ENCODE assay signal across 31 mouse cellular contexts in genomic region chr1:98161882-98162638, GRCm38 (mm10).
DNase-seq lines count a peak whose midpoint lies in the region; ATAC-seq and TF ChIP-seq lines count a peak whose summit lies in the region.
"Had no signal": no experiment of that assay in that cellular context is flagged by ENCODE, and none has a peak within 500 bp of the region (broad histone marks: within the 10 kb centered on the region; RNA-seq: fewer than 3 reads in every experiment).

No protein-coding gene starts in this region.

- no peak for TF ChIP-seq CTCF in Patski (IDR thresholded peaks at IDR 0.05)

- H3K9me3 ChIP-seq in forebrain, embryonic 15.5 days: no peaks in the 10 kb centered on the region
- H3K9me3 ChIP-seq in forebrain, embryonic 14.5 days (replicated peaks; ENCODE audit: control insufficient read depth, low read length): no peaks in the 10 kb centered on the region
- H3K9me3 ChIP-seq: embryonic facial prominence, embryonic 13.5 days; heart, embryonic 10.5 days; heart, embryonic 13.5 days had no signal

- H3K27me3 ChIP-seq in forebrain, embryonic 15.5 days: no peaks in the 10 kb centered on the region
- no peaks in the 10 kb centered on the region for H3K27me3 ChIP-seq in forebrain, embryonic 14.5 days (replicated peaks; ENCODE audit: control insufficient read depth, insufficient read depth, low read length)
- H3K27me3 ChIP-seq in Patski: no peaks in the 10 kb centered on the region
- H3K27me3 ChIP-seq: CH12.LX; embryonic facial prominence, embryonic 13.5 days; heart, embryonic 13.5 days had no signal

- H3K36me3 ChIP-seq in forebrain, embryonic 15.5 days: no peaks in the 10 kb centered on the region
- H3K36me3 ChIP-seq in forebrain, embryonic 14.5 days (ENCODE audit: control insufficient read depth, insufficient read depth, low read length): no peaks in the 10 kb centered on the region
- H3K36me3 ChIP-seq: embryonic facial prominence, embryonic 13.5 days; G1E; heart, embryonic 10.5 days; heart, embryonic 13.5 days had no signal

- no peak overlapping the region for H3K4me3 ChIP-seq in forebrain, embryonic 15.5 days
- H3K4me3 ChIP-seq in forebrain, embryonic 14.5 days (ENCODE audit: low read depth, low read length): no peak overlapping the region
- H3K4me3 ChIP-seq: embryonic facial prominence, embryonic 13.5 days; erythroblast, embryonic 14.5 days; heart, adult 2 months; heart, embryonic 10.5 days; heart, embryonic 13.5 days had no signal

- ATAC-seq in forebrain, embryonic 15.5 days (replicated peaks): peak; percentile 67; the same call in 1 of the 2 replicates
- ATAC-seq in forebrain, embryonic 14.5 days: no peak
- ATAC-seq in frontal cortex, adult (ENCODE audit: low TSS enrichment): peak; percentile 90
- ATAC-seq in Patski: peak; percentile 35
- ATAC-seq: activated CD4-positive, CD25-positive, alpha-beta regulatory T cell, adult 4 months; hindbrain, postnatal 0 days; inflammation-experienced regulatory T-cells, adult 6 months; intestine, embryonic 16.5 days had no signal

- H3K9ac ChIP-seq in forebrain, embryonic 15.5 days (replicated peaks): no peak overlapping the region
- no peak overlapping the region for H3K9ac ChIP-seq in forebrain, embryonic 14.5 days (ENCODE audit: low read length)
- H3K9ac ChIP-seq: embryonic facial prominence, embryonic 13.5 days; heart, embryonic 13.5 days; hindbrain, embryonic 14.5 days had no signal

- in situ Hi-C loops in Patski (cut with MboI; ENCODE audit: low pct_unique_long_range_greater_than_20kb): no loop called here

- WGBS in forebrain, embryonic 15.5 days: 54% methylated on average over 5 of the region's 5 CpGs
- WGBS in forebrain, embryonic 14.5 days: 64% methylated on average over 5 of the region's 5 CpGs

- H3K4me1 ChIP-seq in forebrain, embryonic 15.5 days: no peaks in the 10 kb centered on the region
- H3K4me1 ChIP-seq in forebrain, embryonic 14.5 days (ENCODE audit: control insufficient read depth, insufficient read depth, low read length): no peaks in the 10 kb centered on the region
- H3K4me1 ChIP-seq: heart, embryonic 10.5 days had no signal

- DNase-seq in forebrain, embryonic 14.5 days (ENCODE audit: low spot score): no peak
- no peak for DNase-seq in frontal cortex, postnatal 25 days (ENCODE audit: low spot score in 2 of 2)
- DNase-seq in Patski (ENCODE audit: low read depth, low spot score): no peak
- no peak for DNase-seq in adrenal gland, postnatal 36 days
- no peak for DNase-seq in retina, embryonic 14.5 days (ENCODE audit: low spot score)
- DNase-seq: adrenal gland, adult 8-10 months; adrenal gland, postnatal 25 days; B cell, adult 2 months; cerebellum, adult 11 months; cerebellum, adult 2 months; cerebellum, adult 9-11 months; cerebellum, postnatal 25 days; gastrocnemius, postnatal 10 days; gastrocnemius, postnatal 36 days; heart, adult 2 months; heart, postnatal 14 days; heart, postnatal 4 days; kidney, adult 18-20 months had no signal

- peak overlapping the region; percentile 37; the same call in 1 of the 2 replicates for H3K27ac ChIP-seq in forebrain, embryonic 15.5 days (replicated peaks)
- H3K27ac ChIP-seq in forebrain, embryonic 14.5 days (ENCODE audit: low read depth, low read length): no peak overlapping the region
- H3K27ac ChIP-seq: embryonic facial prominence, embryonic 13.5 days; heart, adult 2 months; heart, embryonic 10.5 days; heart, embryonic 13.5 days; hindbrain, embryonic 14.5 days; hindbrain, postnatal 0 days had no signal

- no peak overlapping the region for H3K4me2 ChIP-seq in forebrain, embryonic 15.5 days (replicated peaks)
- no peak overlapping the region for H3K4me2 ChIP-seq in forebrain, embryonic 14.5 days (ENCODE audit: low read length)
- H3K4me2 ChIP-seq: embryonic facial prominence, embryonic 13.5 days; heart, embryonic 13.5 days; hindbrain, embryonic 14.5 days had no signal

- POLR2A ChIA-PET in Patski (lab: Charles Lee): no interaction called here

- CTCF ChIA-PET in Patski (lab: Charles Lee): interaction anchor here (1.2 to 1.7 kb wide), 3 partner anchors 9 to 17 kb away, joined by 3 to 5 read pairs (median 5); no protein-coding TSS in a partner anchor
